Mouse (Mus musculus): ENCODE results near the gene Reps1. TPM values are rescaled to one million over a fixed set of nuclear protein-coding genes. Genes with fewer than 3 reads are reported as not detected.

Reps1 gene
- total RNA-seq, 4 experiments from 2014 or later, result 27.7 to 33.2 (median 30.2) TPM

DNA sequence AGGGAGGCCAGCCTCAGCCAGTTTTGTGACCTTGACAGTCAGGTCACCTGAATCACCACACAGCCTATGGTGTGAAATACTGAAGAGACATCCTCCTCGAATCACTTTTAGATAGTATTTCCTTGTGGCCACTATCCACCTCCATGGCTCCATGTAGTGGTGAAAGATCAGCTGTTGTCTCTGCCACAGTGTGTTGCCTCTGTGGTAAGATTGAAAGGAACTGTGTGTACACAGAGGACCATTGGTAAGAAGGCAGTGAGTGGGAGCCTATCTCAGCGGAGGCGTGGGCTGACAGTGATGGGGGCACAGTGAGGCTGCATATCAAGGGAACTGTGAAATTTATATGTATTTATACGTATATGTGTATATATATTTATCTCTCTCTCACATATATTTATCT, 5.9 kb downstream of the Reps1 start:
- DNase-seq (ENCODE audit: low spot score in 2 of 2), result no peak

- DNase-seq (ENCODE audit: low spot score in 2 of 2), result no peak
Measured at GRCm38 (mm10) chr10:18064606-18065228, 9.1 kb downstream of the Reps1 start.

GRCm38 (mm10) chr10:18066031-18066439, 10.4 kb downstream of the Reps1 start:
- DNase-seq (ENCODE audit: low spot score in 2 of 2), result no peak

- DNase-seq (ENCODE audit: low spot score in 2 of 2), result no peak
Measured at GRCm38 (mm10) chr10:18067761-18068446, 12.2 kb downstream of the Reps1 start.

GRCm38 (mm10) chr10:18068880-18069279, 13.2 kb downstream of the Reps1 start:
- no peak for DNase-seq (ENCODE audit: low spot score in 2 of 2)

DNA sequence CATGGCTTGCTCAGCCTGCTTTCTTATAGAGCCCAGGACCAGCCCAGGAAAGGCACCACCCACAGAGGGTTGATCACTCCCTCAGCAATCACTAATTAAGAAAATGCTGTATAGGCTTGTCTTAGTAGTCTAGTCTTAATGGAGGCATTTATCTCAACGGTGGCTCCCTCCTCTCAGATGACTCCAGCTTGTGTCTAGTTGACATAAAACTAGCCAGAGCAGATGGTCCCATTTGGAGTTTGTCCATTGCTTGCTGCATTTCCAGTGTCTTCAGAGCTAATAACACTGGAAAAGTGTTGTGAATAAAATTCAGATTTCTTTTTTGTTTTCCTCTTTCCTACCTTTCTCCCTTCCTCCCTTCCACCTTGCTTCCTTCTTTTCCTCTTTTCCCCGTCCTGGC, 13.9 kb downstream of the Reps1 start:
- no peak for DNase-seq (ENCODE audit: low spot score in 2 of 2)

DNA sequence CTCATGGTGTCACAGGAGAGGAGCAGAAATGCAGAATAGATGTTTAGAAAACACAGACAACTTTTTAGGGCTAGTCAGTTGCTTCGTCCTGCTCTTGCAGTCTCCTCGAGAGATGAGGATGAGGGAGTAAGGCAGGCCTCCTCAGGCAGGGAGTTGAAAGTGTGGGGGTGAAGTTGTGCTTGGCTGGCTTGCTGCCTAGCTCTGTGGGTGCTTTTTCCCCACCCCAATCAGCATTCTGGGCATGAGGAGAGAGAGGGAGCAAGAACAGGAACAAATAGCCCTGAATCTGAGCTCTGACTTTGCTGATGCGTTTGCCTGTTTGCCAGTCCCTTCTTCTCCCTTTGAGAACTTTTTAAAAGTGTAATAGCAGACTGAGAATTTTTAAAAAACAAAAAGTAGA, 14.5 kb downstream of the Reps1 start:
- no peak for DNase-seq (ENCODE audit: low spot score in 2 of 2)

DNA sequence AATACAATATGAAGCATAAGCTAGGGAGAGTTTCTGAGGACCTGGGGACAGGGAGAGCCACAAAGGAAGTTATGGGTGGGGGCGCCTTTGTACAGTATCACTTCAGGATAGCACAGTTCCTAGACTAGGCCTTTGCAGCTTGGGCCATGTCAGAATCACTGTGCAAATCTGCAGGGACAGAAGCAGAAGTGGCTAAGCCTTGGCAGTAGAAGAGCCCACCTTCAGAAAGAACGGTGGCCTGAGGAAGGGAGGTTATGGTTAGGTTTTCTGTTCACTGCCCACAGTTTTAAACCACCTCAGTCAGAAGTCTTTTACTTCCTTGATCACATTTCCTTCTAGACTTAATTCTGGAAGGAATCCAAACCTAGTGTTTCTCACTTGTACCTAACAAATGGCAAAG, 15.0 kb downstream of the Reps1 start:
- DNase-seq (ENCODE audit: low spot score in 2 of 2), result no peak

DNA sequence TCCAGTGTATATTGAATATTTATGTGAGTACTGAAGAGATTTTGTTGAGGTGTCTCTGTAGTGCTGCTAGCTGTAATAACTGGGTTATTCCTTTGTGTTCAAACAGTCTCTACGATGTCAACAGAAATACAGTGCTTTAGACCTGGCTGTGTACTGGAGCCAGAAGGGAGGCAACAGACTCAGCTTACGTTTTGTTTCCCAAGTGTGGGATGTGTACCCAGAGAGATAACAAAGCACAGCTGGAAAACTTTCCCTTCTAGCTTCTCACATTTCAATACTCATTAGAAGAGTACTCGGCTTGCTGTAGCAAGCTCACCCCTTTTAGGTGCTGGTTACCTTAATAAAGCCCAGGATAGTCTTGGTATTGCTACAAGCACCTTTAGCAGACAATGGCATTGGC, 17.2 kb downstream of the Reps1 start:
- no peak for DNase-seq (ENCODE audit: low spot score in 2 of 2)

- no peak for DNase-seq (ENCODE audit: low spot score in 2 of 2)
Measured at GRCm38 (mm10) chr10:18074383-18075075, 18.9 kb downstream of the Reps1 start.

DNA sequence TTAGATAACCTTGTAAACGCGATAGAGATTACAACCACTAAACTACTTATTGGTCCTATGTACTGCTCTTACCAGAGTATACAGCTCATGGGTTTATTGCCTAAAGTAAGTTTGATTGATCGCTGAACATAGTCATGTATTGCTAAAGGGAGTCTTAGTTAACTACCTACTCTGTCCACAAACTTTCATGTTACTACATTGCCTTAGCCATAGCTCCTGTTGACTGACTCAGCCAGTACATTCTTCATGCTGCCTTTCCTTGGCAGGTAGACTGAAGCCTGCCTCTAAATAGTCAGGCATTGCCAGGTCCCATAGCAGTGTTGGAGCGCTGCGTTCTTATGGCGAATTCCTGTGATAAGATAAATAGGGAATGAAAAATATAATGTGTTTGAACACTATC, 20.2 kb downstream of the Reps1 start:
- DNase-seq (ENCODE audit: low spot score in 2 of 2), result no peak

- DNase-seq (ENCODE audit: low spot score in 2 of 2), result no peak
Measured at GRCm38 (mm10) chr10:18081536-18081935, 25.9 kb downstream of the Reps1 start.

DNA sequence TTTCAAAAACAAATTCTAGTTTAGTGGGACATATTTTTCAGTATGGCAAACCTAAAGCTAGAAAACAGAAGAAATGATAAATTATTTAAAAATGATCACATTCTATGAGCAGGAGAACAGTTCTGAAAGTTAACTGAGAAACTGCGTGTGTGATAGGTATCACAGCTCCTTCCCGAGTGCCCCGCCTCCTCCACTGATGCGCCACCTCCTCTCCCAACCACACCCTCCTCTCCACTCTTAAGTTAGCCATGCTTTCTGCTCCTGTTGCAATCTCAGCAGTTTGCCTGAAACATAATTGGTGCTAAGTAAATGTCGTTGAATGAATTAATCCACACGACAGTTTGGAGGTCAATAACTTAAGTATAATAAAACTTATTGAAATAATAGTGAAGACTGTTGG, 27.1 kb downstream of the Reps1 start:
- no peak for DNase-seq (ENCODE audit: low spot score in 2 of 2)

DNA sequence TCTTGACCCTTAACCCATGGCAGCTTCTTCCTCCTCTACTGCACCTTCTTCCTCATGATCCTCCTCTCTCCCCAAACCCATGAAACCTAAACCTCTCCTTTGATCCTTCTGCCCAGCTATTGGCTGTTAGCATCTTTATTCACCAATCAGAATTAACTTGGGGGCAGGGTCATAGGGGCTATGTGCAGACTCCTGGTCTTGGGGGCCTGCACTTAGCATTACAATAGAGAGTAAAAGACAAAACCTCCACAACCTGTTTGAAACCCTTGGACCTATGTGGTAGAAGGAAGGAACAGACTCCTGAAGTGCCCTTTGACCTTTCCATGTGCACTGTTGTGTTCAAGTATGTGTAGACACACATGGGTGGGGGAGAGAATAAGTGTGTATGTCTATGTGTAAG, 35.0 kb downstream of the Reps1 start:
- DNase-seq (ENCODE audit: low spot score in 2 of 2), result no peak

GRCm38 (mm10) chr10:18102166-18102565, 46.5 kb downstream of the Reps1 start:
- no peak for DNase-seq (ENCODE audit: low spot score in 2 of 2)

- no peak for DNase-seq (ENCODE audit: low spot score in 2 of 2)
Measured at GRCm38 (mm10) chr10:18107471-18107870, 51.8 kb downstream of the Reps1 start.

DNA sequence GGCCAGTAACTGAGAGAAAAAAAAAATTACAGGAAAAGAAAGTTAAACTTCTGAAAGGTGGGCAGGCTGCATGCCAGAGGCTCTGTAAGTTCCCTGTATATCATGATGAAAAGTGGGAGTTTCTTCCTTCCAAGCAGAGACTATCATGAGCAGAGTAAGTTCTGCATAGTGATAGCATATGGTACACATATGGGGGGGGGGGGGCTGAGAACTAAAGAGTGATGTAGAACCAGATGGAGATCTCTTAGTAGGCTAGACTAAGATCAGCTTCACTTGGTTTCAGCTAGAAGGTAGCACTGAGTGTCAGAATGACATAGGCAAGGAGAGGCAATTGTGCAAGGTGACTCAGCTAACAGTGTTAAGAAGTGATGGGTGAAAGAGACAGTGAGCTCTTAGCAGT, 55.3 kb downstream of the Reps1 start:
- DNase-seq (ENCODE audit: low spot score in 2 of 2), result no peak

- DNase-seq (ENCODE audit: low spot score in 2 of 2), result no peak
Measured at GRCm38 (mm10) chr10:18113473-18114093, 57.9 kb downstream of the Reps1 start.

GRCm38 (mm10) chr10:18118336-18118735, 62.7 kb downstream of the Reps1 start:
- DNase-seq (ENCODE audit: low spot score in 2 of 2), result no peak

DNA sequence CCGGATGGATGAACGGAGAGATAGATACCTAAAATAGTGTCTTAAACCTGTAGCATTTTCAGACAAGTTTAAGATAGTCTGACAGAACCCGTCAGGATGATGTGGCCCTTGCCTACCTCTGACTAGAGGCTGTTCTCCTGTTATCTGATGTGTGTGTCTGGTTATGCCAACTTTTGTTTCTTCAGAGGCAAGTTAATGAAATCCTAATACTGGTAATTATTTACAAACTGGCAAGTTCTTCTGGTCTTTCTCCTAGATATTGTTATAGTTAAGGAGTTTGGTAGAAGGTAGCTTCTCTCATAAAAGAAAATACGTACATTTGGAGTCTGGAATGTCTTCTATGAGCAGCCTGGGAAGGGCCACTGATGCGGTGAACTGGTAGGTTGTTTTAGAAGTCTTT, 74.6 kb downstream of the Reps1 start:
- no peak for DNase-seq (ENCODE audit: low spot score in 2 of 2)

GRCm38 (mm10) chr10:18131666-18132650, 76.3 kb downstream of the Reps1 start:
- DNase-seq (ENCODE audit: low spot score in 2 of 2), result no peak

All from gastrocnemius, adult 8-10 months (tissue).